In the genomic region with DNA sequence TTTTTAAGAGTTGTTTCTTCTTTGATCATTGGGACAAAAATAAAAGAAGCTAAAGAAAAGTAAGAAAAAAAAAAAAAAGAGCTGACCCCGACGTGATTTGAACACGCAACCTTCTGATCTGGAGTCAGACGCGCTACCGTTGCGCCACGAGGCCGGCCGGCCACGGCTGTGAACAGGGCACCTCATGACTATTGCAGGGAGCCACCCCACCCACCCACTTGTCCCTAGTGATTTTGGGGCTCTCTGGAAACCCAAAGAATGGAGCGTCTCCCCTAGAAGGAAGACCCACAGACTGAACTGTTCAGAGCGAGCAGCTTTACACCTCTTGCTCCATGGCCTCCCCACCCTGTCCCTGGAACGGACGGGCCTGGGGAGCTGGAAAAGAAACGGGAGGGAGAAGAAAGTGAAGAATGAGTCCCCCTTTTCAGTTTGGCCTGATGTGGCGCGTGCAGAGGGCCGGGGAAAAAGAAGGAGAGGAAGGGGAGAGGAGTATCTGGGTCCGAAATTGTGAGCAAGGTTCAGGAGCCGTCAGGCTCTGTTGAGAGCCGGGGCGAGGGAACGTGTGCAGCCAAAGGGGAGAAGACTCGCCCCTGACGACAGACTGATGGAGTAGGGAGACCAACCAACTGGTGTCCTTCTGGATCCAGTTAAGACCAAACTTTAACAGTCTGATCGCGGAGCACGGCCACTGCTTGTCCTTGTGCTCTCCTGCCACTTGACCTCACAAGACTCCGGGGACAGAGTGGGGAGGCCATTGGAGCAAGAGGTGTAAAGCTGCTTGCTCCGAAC, we compare ENCODE assay signal across 7 mouse cellular contexts. TPM values are rescaled to one million over a fixed set of nuclear protein-coding genes. Genes with fewer than 3 reads are reported as not detected.
DNase-seq lines count a peak whose midpoint lies in the region; ATAC-seq and TF ChIP-seq lines count a peak whose summit lies in the region.

No protein-coding gene starts in this region.

- TF ChIP-seq POLR2A in limb, embryonic 14.5 days (IDR thresholded peaks at IDR 0.05; ENCODE audit: borderline replicate concordance, extremely low read depth, insufficient read depth, insufficient read length): 0 out of 2 replicates have a peak, but pooled peaks have one; percentile 15

- peak overlapping the region; percentile 87 for H3K4me2 ChIP-seq in limb, embryonic 14.5 days (replicated peaks; ENCODE audit: low read depth, low read length, severe bottlenecking)
- H3K4me2 ChIP-seq in midbrain, embryonic 15.5 days: peak overlapping the region; percentile 92

- ATAC-seq in inflammation-experienced regulatory T-cells, adult 6 months: peak; percentile 19
- ATAC-seq in limb, embryonic 14.5 days (ENCODE audit: low FRiP score, low read depth): peak; percentile 54
- peak; percentile 25 for ATAC-seq in midbrain, embryonic 15.5 days (replicated peaks)

- intact Hi-C loops in gastrocnemius, adult 2 months (cut with DNase I): loop anchor here (1.0 to 10.0 kb wide), 3 partner anchors 22 to 351 kb away; partner anchors contain the start of gene Kdm6b

- no peaks in the 10 kb centered on the region for H3K27me3 ChIP-seq in limb, embryonic 14.5 days (ENCODE audit: control insufficient read depth, insufficient read depth, low read length)
- no peaks in the 10 kb centered on the region; the same call in 1 of the 2 replicates for H3K27me3 ChIP-seq in midbrain, embryonic 15.5 days (replicated peaks)

- TF ChIP-seq CTCF in gastrocnemius, adult 2 months (IDR thresholded peaks at IDR 0.05): no peak

- H3K4me1 ChIP-seq in limb, embryonic 14.5 days (ENCODE audit: control insufficient read depth, insufficient read depth, low read length): peaks cover 19% of the 10 kb centered on the region
- peaks cover 46% of the 10 kb centered on the region for H3K4me1 ChIP-seq in midbrain, embryonic 15.5 days

- peak overlapping the region; percentile 92 for H3K27ac ChIP-seq in gastrocnemius, adult 2 months
- H3K27ac ChIP-seq in limb, embryonic 14.5 days (replicated peaks; ENCODE audit: low read depth, low read length): peak overlapping the region; percentile 82
- H3K27ac ChIP-seq in midbrain, embryonic 15.5 days: peak overlapping the region; percentile 74

- 1% methylated on average over 31 of the region's 31 CpGs for WGBS in limb, embryonic 14.5 days
- under 1% methylated on average over 31 of the region's 31 CpGs for WGBS in midbrain, embryonic 15.5 days

- peak; percentile 83 for DNase-seq in R1 (ENCODE audit: low read depth, low spot score)
- peak; percentile 95 to 98 for DNase-seq in cerebellum, postnatal 10 days
- peak; percentile 85 for DNase-seq in gastrocnemius, adult 2 months
- peak; percentile 80 for DNase-seq in limb, embryonic 14.5 days (ENCODE audit: low spot score)
- peak; percentile 67 to 68 for DNase-seq in spleen, postnatal 36 days (ENCODE audit: low spot score in 2 of 2)

- no peaks in the 10 kb centered on the region for H3K36me3 ChIP-seq in limb, embryonic 14.5 days (ENCODE audit: control insufficient read depth, insufficient read depth, low read length)
- H3K36me3 ChIP-seq in midbrain, embryonic 15.5 days (replicated peaks): no peaks in the 10 kb centered on the region

- peak overlapping the region; percentile 52 for H3K9ac ChIP-seq in limb, embryonic 14.5 days (ENCODE audit: low read depth, low read length, severe bottlenecking)
- H3K9ac ChIP-seq in midbrain, embryonic 15.5 days: peak overlapping the region; percentile 44

- no peaks in the 10 kb centered on the region for H3K9me3 ChIP-seq in limb, embryonic 14.5 days (ENCODE audit: control insufficient read depth, low read length)
- H3K9me3 ChIP-seq in midbrain, embryonic 15.5 days: no peaks in the 10 kb centered on the region

- H3K4me3 ChIP-seq in gastrocnemius, adult 2 months: peak overlapping the region; percentile 99
- peak overlapping the region; percentile 46 for H3K4me3 ChIP-seq in limb, embryonic 14.5 days (replicated peaks; ENCODE audit: low read length)
- H3K4me3 ChIP-seq in midbrain, embryonic 15.5 days: peak overlapping the region; percentile 57

RNA-seq across cellular contexts. Expression of gene Borcs6, which starts 4.1 kb away (rescaled TPM):
- total RNA-seq in gastrocnemius, adult 2 months (2021): 10 to 100 TPM; 17.9 to 18.9 TPM
- polyA plus RNA-seq in inflammation-experienced regulatory T-cells, adult 6 months (2017; shearing (Covaris generic)): 1 to 10 TPM; 1.1 to 2.2 (median 1.3) TPM
- 15.2 and 15.6 TPM in 2 replicates for polyA plus RNA-seq in limb, embryonic 14.5 days (2012; rRNA removed)
- polyA plus RNA-seq in limb, embryonic 14.5 days (2014; fragmentation: Nextera tagmentation; extraction: Ambion mirVana): 12.3 and 13.9 TPM in 2 replicates
- 20.5 and 21.2 TPM in 2 replicates for polyA plus RNA-seq in midbrain, embryonic 15.5 days (2015; fragmentation: Nextera tagmentation; extraction: Ambion mirVana)

RNA-seq across cellular contexts. Expression of gene Tmem107, which starts 7.0 kb away (rescaled TPM):
- 1 to 10 TPM; 3.9 to 5.7 TPM for total RNA-seq in gastrocnemius, adult 2 months (2021)
- polyA plus RNA-seq in inflammation-experienced regulatory T-cells, adult 6 months (2017; shearing (Covaris generic)): 1 to 10 TPM; 2.8 to 9.1 (median 4.0) TPM
- polyA plus RNA-seq in limb, embryonic 14.5 days (2012; rRNA removed): 47.8 and 71.0 TPM in 2 replicates
- polyA plus RNA-seq in limb, embryonic 14.5 days (2014; fragmentation: Nextera tagmentation; extraction: Ambion mirVana): 54.4 and 55.2 TPM in 2 replicates
- 33.5 and 37.7 TPM in 2 replicates for polyA plus RNA-seq in midbrain, embryonic 15.5 days (2015; fragmentation: Nextera tagmentation; extraction: Ambion mirVana)

RNA-seq across cellular contexts. Expression of gene Aurkb, which starts 18.2 kb away (rescaled TPM):
- total RNA-seq in gastrocnemius, adult 2 months (2021): not detected
- polyA plus RNA-seq in inflammation-experienced regulatory T-cells, adult 6 months (2017; shearing (Covaris generic)): 10 to 100 TPM in 2 of 3 experiments, 1 to 10 TPM in 1; 5.8 to 74.0 (median 12.9) TPM
- polyA plus RNA-seq in limb, embryonic 14.5 days (2012; rRNA removed): 124 and 144 TPM in 2 replicates
- 109 and 116 TPM in 2 replicates for polyA plus RNA-seq in limb, embryonic 14.5 days (2014; fragmentation: Nextera tagmentation; extraction: Ambion mirVana)
- 17.7 and 23.9 TPM in 2 replicates for polyA plus RNA-seq in midbrain, embryonic 15.5 days (2015; fragmentation: Nextera tagmentation; extraction: Ambion mirVana)

RNA-seq across cellular contexts. Expression of gene Vamp2, which starts 24.7 kb away (rescaled TPM):
- 10 to 100 TPM; 38.0 to 42.7 TPM for total RNA-seq in gastrocnemius, adult 2 months (2021)
- 10 to 100 TPM; 26.9 to 31.5 (median 27.3) TPM for polyA plus RNA-seq in inflammation-experienced regulatory T-cells, adult 6 months (2017; shearing (Covaris generic))
- polyA plus RNA-seq in limb, embryonic 14.5 days (2012; rRNA removed): 199 and 224 TPM in 2 replicates
- 89.8 and 98.1 TPM in 2 replicates for polyA plus RNA-seq in limb, embryonic 14.5 days (2014; fragmentation: Nextera tagmentation; extraction: Ambion mirVana)
- polyA plus RNA-seq in midbrain, embryonic 15.5 days (2015; fragmentation: Nextera tagmentation; extraction: Ambion mirVana): 319 and 333 TPM in 2 replicates

RNA-seq across cellular contexts. Expression of gene Per1, which starts 31.4 kb away (rescaled TPM):
- 10 to 100 TPM; 68.2 to 76.8 TPM for total RNA-seq in gastrocnemius, adult 2 months (2021)
- 1 to 10 TPM; 5.2 to 6.2 (median 6.1) TPM for polyA plus RNA-seq in inflammation-experienced regulatory T-cells, adult 6 months (2017; shearing (Covaris generic))
- polyA plus RNA-seq in limb, embryonic 14.5 days (2012; rRNA removed): 19.3 and 25.4 TPM in 2 replicates
- 16.0 and 22.5 TPM in 2 replicates for polyA plus RNA-seq in limb, embryonic 14.5 days (2014; fragmentation: Nextera tagmentation; extraction: Ambion mirVana)
- polyA plus RNA-seq in midbrain, embryonic 15.5 days (2015; fragmentation: Nextera tagmentation; extraction: Ambion mirVana): 11.3 and 12.3 TPM in 2 replicates

Comparison
In these comparisons a context has a peak if more than half of its experiments do, and no peak if none do; other contexts are left out.
1. Peak in every context shown above with its lines: DNase-seq, ATAC-seq, H3K4me3 ChIP-seq and H3K27ac ChIP-seq.
2. H3K4me3 ChIP-seq: peak in every context shown above with its lines; median percentile 99 in gastrocnemius, adult 2 months; 57 in midbrain, embryonic 15.5 days; 46 in limb, embryonic 14.5 days.